ENCODE assay signal across 9 mouse cellular contexts in genomic region chr4:55732006-55732405, GRCm38 (mm10).
DNase-seq lines count a peak whose midpoint lies in the region; ATAC-seq and TF ChIP-seq lines count a peak whose summit lies in the region.
"Had no signal": no experiment of that assay in that cellular context is flagged by ENCODE, and none has a peak within 500 bp of the region (broad histone marks: within the 10 kb centered on the region; RNA-seq: fewer than 3 reads in every experiment).

No protein-coding gene starts in this region.

- H3K4me2 ChIP-seq in midbrain, postnatal 0 days (ENCODE audit: low read depth, low read length, poor library complexity, severe bottlenecking): no peak overlapping the region
- H3K4me2 ChIP-seq in neural tube, embryonic 14.5 days (ENCODE audit: low read depth, low read length): no peak overlapping the region
- H3K4me2 ChIP-seq: heart, embryonic 15.5 days had no signal

- no peak for TF ChIP-seq CTCF in midbrain, postnatal 0 days (IDR thresholded peaks at IDR 0.05)
- no peak for TF ChIP-seq CTCF in layer of hippocampus, adult 2 months (conservative IDR thresholded peaks at IDR 0.05)
- TF ChIP-seq CTCF in thymus, adult 2 months (IDR thresholded peaks at IDR 0.05; ENCODE audit: borderline replicate concordance, control insufficient read depth, extremely low read depth, insufficient read depth, low read length, poor library complexity): no peak

- H3K9me3 ChIP-seq in midbrain, postnatal 0 days (ENCODE audit: low read length): no peaks in the 10 kb centered on the region
- H3K9me3 ChIP-seq in midbrain, embryonic 10.5 days (replicated peaks): no peaks in the 10 kb centered on the region
- no peaks in the 10 kb centered on the region for H3K9me3 ChIP-seq in neural tube, embryonic 14.5 days (ENCODE audit: control insufficient read depth, low read length)
- H3K9me3 ChIP-seq: heart, embryonic 15.5 days had no signal

- no peak overlapping the region for H3K9ac ChIP-seq in midbrain, postnatal 0 days (replicated peaks; ENCODE audit: low read length, poor library complexity, severe bottlenecking)
- H3K9ac ChIP-seq in neural tube, embryonic 14.5 days (replicated peaks; ENCODE audit: low read depth, low read length): no peak overlapping the region
- H3K9ac ChIP-seq: heart, embryonic 15.5 days had no signal

- ATAC-seq in midbrain, postnatal 0 days (ENCODE audit: low FRiP score): no peak
- ATAC-seq in neural tube, embryonic 14.5 days (ENCODE audit: low read depth): peak; percentile 56; the same call in 1 of the 2 replicates
- no peak for ATAC-seq in activated CD4-positive, CD25-positive, alpha-beta regulatory T cell, adult 4 months

- WGBS in midbrain, postnatal 0 days: 56% methylated on average over 4 of the region's 4 CpGs
- 79% methylated on average over 4 of the region's 4 CpGs for WGBS in midbrain, embryonic 10.5 days
- 60% methylated on average over 4 of the region's 4 CpGs for WGBS in neural tube, embryonic 14.5 days
- WGBS in thymus, adult 2 months: 83% methylated on average over 4 of the region's 4 CpGs

- DNase-seq in midbrain, postnatal 0 days (ENCODE audit: low spot score): peak; percentile 19
- no peak for DNase-seq in midbrain, embryonic 10.5 days (ENCODE audit: low spot score)
- peak; percentile 94 for DNase-seq in fibroblast of lung, adult 2 months (ENCODE audit: low read depth)
- DNase-seq in layer of hippocampus, adult 2 months (ENCODE audit: low spot score in 2 of 2): peak; percentile 56 to 61
- DNase-seq in thymus, adult 2 months: no peak
- no peak for DNase-seq in kidney, adult 9 months

- no peak overlapping the region for H3K27ac ChIP-seq in midbrain, postnatal 0 days (ENCODE audit: low read depth, low read length)
- no peak overlapping the region for H3K27ac ChIP-seq in midbrain, embryonic 10.5 days (replicated peaks)
- no peak overlapping the region for H3K27ac ChIP-seq in layer of hippocampus, adult 2 months
- no peak overlapping the region for H3K27ac ChIP-seq in neural tube, embryonic 14.5 days (ENCODE audit: low read depth, low read length)
- H3K27ac ChIP-seq in thymus, adult 2 months (ENCODE audit: control insufficient read depth, insufficient read depth, low read length): no peak overlapping the region
- H3K27ac ChIP-seq: heart, embryonic 15.5 days had no signal

- H3K4me3 ChIP-seq in midbrain, postnatal 0 days (ENCODE audit: low read depth, low read length): no peak overlapping the region
- H3K4me3 ChIP-seq in midbrain, embryonic 10.5 days: no peak overlapping the region
- no peak overlapping the region for H3K4me3 ChIP-seq in layer of hippocampus, adult 2 months
- no peak overlapping the region for H3K4me3 ChIP-seq in neural tube, embryonic 14.5 days (ENCODE audit: low read depth, low read length)
- no peak overlapping the region for H3K4me3 ChIP-seq in thymus, adult 2 months (ENCODE audit: control insufficient read depth, insufficient read depth, low read length)
- H3K4me3 ChIP-seq: heart, embryonic 15.5 days had no signal

- no peaks in the 10 kb centered on the region for H3K36me3 ChIP-seq in midbrain, postnatal 0 days (ENCODE audit: insufficient read depth, low read length)
- no peaks in the 10 kb centered on the region for H3K36me3 ChIP-seq in midbrain, embryonic 10.5 days
- H3K36me3 ChIP-seq in neural tube, embryonic 14.5 days (ENCODE audit: control insufficient read depth, insufficient read depth, low read length): no peaks in the 10 kb centered on the region
- H3K36me3 ChIP-seq in thymus, adult 2 months (ENCODE audit: control insufficient read depth, insufficient read depth, low read length): no peaks in the 10 kb centered on the region
- H3K36me3 ChIP-seq: heart, embryonic 15.5 days had no signal

- H3K4me1 ChIP-seq in midbrain, postnatal 0 days (ENCODE audit: insufficient read depth, low read length): no peaks in the 10 kb centered on the region
- no peaks in the 10 kb centered on the region for H3K4me1 ChIP-seq in midbrain, embryonic 10.5 days
- no peaks in the 10 kb centered on the region for H3K4me1 ChIP-seq in neural tube, embryonic 14.5 days (ENCODE audit: control insufficient read depth, insufficient read depth, low read length)
- H3K4me1 ChIP-seq in thymus, adult 2 months (replicated peaks; ENCODE audit: control insufficient read depth, insufficient read depth, low read length): no peaks in the 10 kb centered on the region
- H3K4me1 ChIP-seq: heart, embryonic 15.5 days had no signal

- no peaks in the 10 kb centered on the region for H3K27me3 ChIP-seq in midbrain, postnatal 0 days (ENCODE audit: insufficient read depth, low read length)
- H3K27me3 ChIP-seq in midbrain, embryonic 10.5 days (ENCODE audit: low read depth, poor library complexity, severe bottlenecking): no peaks in the 10 kb centered on the region
- H3K27me3 ChIP-seq in neural tube, embryonic 14.5 days (ENCODE audit: control insufficient read depth, insufficient read depth, low read length): no peaks in the 10 kb centered on the region
- no peaks in the 10 kb centered on the region for H3K27me3 ChIP-seq in thymus, adult 2 months (ENCODE audit: control insufficient read depth, insufficient read depth, low read length)
- H3K27me3 ChIP-seq: heart, embryonic 15.5 days had no signal

- no peak for TF ChIP-seq POLR2A in thymus, adult 2 months (IDR thresholded peaks at IDR 0.05; ENCODE audit: control insufficient read depth, extremely low read depth, insufficient read depth, low read length, poor library complexity)

Comparison
In these comparisons a context has a peak if more than half of its experiments do, and no peak if none do; other contexts are left out.
1. DNase-seq: peak in midbrain, postnatal 0 days (single experiment), fibroblast of lung, adult 2 months (single experiment) and layer of hippocampus, adult 2 months (2 of 2); none in midbrain, embryonic 10.5 days (single experiment), thymus, adult 2 months (single experiment) and kidney, adult 9 months (single experiment).